Mouse (Mus musculus) embryonic fibroblast, embryonic 13.5 days (primary cell): ENCODE results near the gene Muc3. TPM values are rescaled to one million over a fixed set of nuclear protein-coding genes. Genes with fewer than 3 reads are reported as not detected.
A peak's percentile ranks its signal among the peaks of the same experiment; 100 is the strongest.

ENCODE experiments used
- H3K27ac ChIP-seq: 2 replicates; pipeline ENCODE4 v1.5.1; 2012; ENCODE audit warnings: low read length, control low read depth, inconsistent platforms; ENCODE audit not compliant: insufficient read depth
- H3K4me1 ChIP-seq: 2 replicates; pipeline ENCODE4 v1.6.1; 2011; ENCODE audit warnings: low read length; ENCODE audit not compliant: control insufficient read depth, insufficient read depth
- H3K4me3 ChIP-seq: 2 replicates; pipeline ENCODE4 v1.5.1; 2011; ENCODE audit warnings: mild to moderate bottlenecking, control low read depth, low read length; ENCODE audit not compliant: insufficient read depth
- CTCF ChIP-seq: IDR thresholded peaks from 2 replicates; pipeline ENCODE4 v1.5.1; 2011; ENCODE audit warnings: mild to moderate bottlenecking, control low read depth, low read length, moderate library complexity, borderline replicate concordance; ENCODE audit not compliant: insufficient read depth
- POLR2A ChIP-seq: IDR thresholded peaks from 2 replicates; pipeline ENCODE4 v1.6.1; 2011; ENCODE audit warnings: low read depth, mild to moderate bottlenecking, control low read depth, low read length, moderate library complexity
- polyA plus RNA-seq: library from polyadenylated mRNA; stranded (reverse); fragments of >200 nt; gene quantifications from 2 replicates; pipeline ENCODE4 v1.2.4, GENCODE M21; 2011; ENCODE audit warnings: low read depth; ENCODE audit not compliant: missing spikeins, insufficient read length

The Muc3 gene
- polyA plus RNA-seq, 1 experiment, result not detected

DNA sequence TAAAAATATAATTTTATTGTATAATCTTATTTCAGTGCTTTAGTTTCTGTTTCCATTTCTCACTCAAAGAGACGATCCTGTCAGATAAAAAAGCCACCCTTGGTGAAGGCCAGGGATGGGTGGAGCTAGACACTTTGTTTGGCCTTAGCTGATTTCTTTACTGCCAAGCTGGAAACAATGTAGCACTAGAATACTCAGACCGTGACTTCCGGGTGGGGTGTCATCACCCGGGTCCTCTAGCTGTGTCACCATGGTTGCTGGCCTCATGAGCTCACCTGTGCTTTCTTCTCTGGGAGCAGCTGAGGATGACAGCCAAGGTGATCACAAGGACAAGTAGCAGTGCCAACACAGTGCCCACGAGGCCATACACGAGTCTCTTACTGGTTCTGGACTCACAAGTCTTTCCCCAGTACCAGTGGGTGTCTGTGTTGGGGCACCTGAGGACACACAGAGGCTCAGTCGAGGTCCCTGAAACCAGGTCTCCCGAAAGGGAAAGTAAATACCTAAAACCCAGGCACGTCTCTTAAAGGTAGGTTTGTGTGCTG, 21.8 kb upstream of the Muc3 start:
- H3K4me1 ChIP-seq, result no peaks in the 10 kb centered on the region
- H3K27ac ChIP-seq, result no peak overlapping the region
- TF ChIP-seq CTCF (no peak), POLR2A (no peak)
- no peak overlapping the region for H3K4me3 ChIP-seq

DNA sequence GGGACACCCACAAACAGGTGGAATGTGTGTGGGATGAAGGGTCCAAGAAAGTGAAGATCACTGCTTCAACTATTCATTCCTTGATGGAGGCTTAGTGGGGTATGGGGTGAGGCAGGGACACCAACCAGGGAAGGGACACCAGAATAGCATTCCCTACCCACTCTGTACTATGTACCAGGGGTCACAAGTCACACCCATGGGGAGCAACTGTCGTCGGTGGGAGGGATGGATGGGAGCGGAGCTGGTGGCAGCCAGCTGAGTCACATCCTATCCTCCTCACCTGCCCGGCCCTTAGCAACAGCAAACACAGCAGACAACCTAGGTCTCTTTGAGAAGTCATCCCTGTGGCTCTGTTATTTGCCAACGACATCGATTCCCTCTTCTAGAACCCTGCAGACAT, 18.4 kb upstream of the Muc3 start:
- H3K27ac ChIP-seq, result no peak overlapping the region
- no peaks in the 10 kb centered on the region for H3K4me1 ChIP-seq
- TF ChIP-seq POLR2A (no peak), CTCF (no peak)
- no peak overlapping the region for H3K4me3 ChIP-seq

DNA sequence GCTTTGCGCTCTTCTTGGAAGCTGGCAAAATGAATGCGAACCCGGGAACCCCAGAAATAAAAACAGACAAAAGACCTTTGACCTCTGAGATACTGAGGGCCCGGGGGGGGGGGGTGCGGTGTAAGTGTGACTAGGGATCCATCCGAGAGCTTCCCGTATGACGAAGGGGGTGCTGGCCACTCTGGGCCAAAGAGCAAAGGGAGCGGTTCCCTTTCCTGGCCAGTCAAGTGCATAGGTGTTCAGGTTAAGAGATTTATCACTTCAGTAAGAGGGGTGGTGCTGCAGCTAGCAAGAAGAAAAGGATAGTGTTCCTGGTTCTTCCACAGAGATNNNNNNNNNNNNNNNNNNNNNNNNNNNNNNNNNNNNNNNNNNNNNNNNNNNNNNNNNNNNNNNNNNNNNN, 16.9 kb upstream of the Muc3 start:
- no peaks in the 10 kb centered on the region for H3K4me1 ChIP-seq
- TF ChIP-seq CTCF (no peak), POLR2A (no peak)
- no peak overlapping the region for H3K27ac ChIP-seq
- H3K4me3 ChIP-seq, result no peak overlapping the region

DNA sequence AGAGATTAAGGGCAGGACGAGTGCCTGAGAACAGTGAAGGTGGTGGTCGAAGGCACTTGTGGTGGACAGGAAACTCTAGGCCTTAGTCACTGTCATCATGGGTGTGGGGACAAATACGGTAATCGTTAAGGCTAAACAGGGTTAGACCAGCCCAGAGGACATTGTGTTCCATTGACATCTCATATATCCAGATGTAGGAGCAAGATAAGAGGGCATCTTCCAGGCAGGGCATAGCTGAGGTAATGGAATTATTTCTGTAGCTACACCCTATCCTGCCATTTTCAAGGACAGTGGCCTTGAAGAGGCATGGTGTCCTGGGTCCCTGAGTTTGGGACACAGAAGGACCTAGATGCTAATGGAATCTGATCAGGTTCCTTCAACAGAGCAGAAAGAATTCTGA, 12.7 kb upstream of the Muc3 start:
- H3K27ac ChIP-seq, result no peak overlapping the region
- H3K4me3 ChIP-seq, result no peak overlapping the region
- no peak for TF ChIP-seq POLR2A
- TF ChIP-seq CTCF, result no peak
- H3K4me1 ChIP-seq, result no peaks in the 10 kb centered on the region

DNA sequence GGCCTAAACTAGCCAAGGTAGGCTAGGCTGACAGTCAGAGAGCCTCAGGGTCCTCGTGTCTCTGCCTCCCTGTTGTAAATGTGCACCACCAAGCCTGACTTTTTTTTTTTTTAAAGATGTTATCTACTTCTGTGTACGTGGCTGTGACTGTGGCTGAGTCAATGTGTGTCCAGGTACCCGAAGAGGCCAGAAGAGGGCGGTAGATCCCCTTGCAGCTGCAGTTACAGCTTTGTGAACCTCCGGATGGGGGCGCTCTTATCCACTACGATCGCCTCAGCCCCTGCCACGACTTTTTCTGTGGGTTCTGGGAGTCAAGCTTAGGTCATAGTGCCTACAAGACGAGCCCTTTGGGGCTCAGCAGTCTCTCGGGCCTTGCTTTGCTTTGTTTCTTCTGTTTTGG, 10.3 kb upstream of the Muc3 start:
- Histone ChIP-seq H3K4me1 (no peaks in the 10 kb centered on the region), H3K27ac (no peak overlapping the region), H3K4me3 (no peak overlapping the region)
- no peak for TF ChIP-seq CTCF
- no peak for TF ChIP-seq POLR2A

DNA sequence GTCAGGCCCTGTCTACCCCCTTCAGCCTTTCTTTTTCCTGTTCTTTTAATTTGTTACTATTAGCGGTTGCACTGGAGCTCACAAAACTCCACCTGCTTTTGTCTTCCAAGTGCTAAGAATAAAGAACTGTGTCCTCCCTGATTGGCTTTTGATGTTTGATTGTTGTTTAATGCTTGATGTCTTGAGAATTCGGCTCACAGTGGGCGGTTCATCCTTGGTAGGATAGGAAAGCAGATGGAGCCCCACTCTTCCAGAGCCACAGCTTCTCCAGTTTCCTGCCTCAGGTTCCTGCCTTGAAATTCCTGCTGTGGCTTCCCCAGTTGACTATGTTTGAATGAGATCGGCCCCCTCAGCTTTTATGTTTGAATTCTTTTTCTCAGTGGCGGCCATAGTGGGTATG, 4.2 kb upstream of the Muc3 start:
- no peak overlapping the region for H3K4me3 ChIP-seq
- no peaks in the 10 kb centered on the region for H3K4me1 ChIP-seq
- TF ChIP-seq POLR2A (no peak), CTCF (no peak)
- H3K27ac ChIP-seq, result no peak overlapping the region

DNA sequence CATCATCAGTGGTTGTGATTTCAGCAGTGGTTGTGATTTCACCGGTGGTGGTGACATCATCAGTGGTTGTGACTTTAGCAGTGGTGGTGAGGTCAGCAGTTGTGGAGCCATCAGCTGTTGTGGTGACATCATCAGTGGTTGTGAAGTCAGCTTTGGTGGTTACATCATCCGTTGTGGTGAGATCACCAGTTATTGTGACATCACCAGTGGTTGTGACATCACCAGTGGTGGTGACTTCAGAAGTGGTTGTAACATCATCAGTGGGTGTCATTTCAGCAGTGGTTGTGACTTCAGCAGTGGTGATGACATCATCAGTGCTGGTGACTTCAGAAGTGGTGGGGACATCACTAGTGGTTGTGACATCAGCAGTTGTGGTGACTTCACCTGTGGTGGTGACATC, 3.5 kb upstream of the Muc3 start:
- Histone ChIP-seq H3K27ac (no peak overlapping the region), H3K4me1 (no peaks in the 10 kb centered on the region), H3K4me3 (no peak overlapping the region)
- TF ChIP-seq POLR2A, result no peak
- TF ChIP-seq CTCF, result no peak

DNA sequence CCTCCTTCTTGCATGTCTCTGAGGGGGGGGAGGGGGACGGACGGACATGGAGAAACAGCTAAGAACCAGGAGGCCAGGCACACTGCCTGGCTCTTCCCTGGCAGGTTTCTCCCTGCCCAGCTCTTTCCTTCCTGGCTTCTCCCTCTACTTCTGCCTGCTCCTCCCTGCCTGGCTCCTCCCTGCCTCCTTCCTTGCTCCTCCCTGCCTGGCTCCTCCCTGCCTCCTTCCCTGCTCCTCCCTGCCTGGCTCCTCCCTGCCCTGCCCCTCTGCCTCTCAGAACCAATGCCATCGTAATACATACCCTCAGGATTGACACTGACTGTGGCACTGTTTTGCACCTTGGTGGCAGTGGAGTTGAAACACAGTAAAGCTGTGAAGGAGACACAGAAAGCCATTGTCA, 8.3 kb downstream of the Muc3 start:
- TF ChIP-seq POLR2A (no peak), CTCF (no peak)
- Histone ChIP-seq H3K4me3 (no peak overlapping the region), H3K27ac (no peak overlapping the region), H3K4me1 (no peaks in the 10 kb centered on the region)

DNA sequence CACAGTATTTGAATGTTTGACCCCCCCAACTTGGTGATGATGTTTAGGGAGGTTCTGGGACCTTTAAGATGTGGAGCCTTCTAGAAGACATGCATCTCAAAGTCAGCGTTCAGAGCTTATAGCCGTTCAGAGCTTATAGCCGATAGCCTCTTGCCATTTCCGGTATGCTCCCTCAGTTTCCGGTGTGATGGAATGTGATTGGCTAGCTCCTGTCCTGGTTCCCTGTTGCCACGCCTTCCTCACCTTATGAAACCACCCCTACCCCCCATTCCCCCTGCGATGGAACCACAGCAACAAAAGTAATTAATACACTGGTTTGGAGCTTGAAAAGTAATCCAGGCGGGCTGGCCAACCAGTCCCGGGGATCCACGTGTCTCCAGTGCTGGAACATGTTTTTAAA, 10.1 kb downstream of the Muc3 start:
- no peak overlapping the region for H3K27ac ChIP-seq
- no peaks in the 10 kb centered on the region for H3K4me1 ChIP-seq
- H3K4me3 ChIP-seq, result no peak overlapping the region
- no peak for TF ChIP-seq CTCF
- TF ChIP-seq POLR2A, result no peak

DNA sequence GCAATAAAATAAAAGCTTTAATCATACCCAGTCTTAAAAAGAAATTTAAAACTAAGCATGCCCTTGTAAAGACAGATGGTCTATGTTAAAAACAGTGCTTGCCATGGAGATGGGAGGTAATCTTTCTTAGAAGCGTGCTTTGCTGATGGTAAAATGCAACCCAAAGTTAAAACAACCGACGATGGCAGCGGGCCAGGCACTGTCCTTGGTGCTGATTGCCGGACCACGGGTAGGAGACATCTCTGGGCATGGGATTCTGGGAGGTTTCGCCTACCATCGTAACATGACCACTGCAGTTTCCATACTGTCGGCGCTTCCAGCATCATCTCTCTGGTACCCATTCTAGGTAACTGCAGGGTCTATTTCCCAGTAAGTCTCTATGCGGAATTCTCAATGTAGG, 14.2 kb downstream of the Muc3 start:
- H3K4me3 ChIP-seq, result no peak overlapping the region
- H3K27ac ChIP-seq, result no peak overlapping the region
- no peak for TF ChIP-seq POLR2A
- no peak for TF ChIP-seq CTCF
- no peaks in the 10 kb centered on the region for H3K4me1 ChIP-seq

DNA sequence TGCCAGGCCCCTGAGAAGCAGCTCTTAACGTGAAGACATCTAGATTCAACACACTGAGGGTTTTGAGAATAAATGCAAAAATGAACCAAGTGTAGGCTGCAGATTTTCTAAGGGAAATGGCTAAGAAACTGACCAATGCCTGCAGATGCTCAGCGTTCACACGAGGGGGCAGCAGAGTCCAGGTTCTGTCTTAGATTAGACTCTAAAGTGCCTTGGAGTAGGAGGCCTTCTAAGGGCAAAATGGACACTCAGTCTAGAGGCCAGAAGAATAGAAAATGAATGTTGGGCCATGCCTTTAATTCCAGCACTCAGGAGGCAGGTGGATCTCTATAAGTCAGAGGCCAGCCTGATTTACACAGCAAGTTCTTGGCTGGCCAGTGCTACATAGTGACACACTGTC, 17.6 kb downstream of the Muc3 start:
- no peak overlapping the region for H3K27ac ChIP-seq
- H3K4me3 ChIP-seq, result no peak overlapping the region
- TF ChIP-seq POLR2A (no peak), CTCF (peak; percentile 80)
- H3K4me1 ChIP-seq, result no peaks in the 10 kb centered on the region
